Mouse (Mus musculus) urinary bladder, adult 18-20 months (tissue): ENCODE results near the gene Olfr74.
"Not testable (repeated sequence)": the region's sequence is repeated elsewhere in the genome, so short reads cannot be mapped to it uniquely, and the experiment has no call there.

Experiments used
- DNase-seq, 2 experiments: peaks; one replicate each; pipeline ENCODE4 v3.0.0; 2022; ENCODE audit warnings: low spot score in 2 of 2, mixed read lengths in 2 of 2

Olfr74 gene

GRCm38 (mm10) chr2:87974563-87974962, at the start of gene Olfr74:
Olfr74 (minus strand) TSS chr2:87974663.
- no peak for DNase-seq

GRCm38 (mm10) chr2:88022474-88022873, 48.0 kb upstream of the Olfr74 start, which contains the start of gene Olfr1161:
Olfr1161 (plus strand) TSS chr2:88022774.
- DNase-seq, result not testable (repeated sequence)

GRCm38 (mm10) chr2:88007515-88008318, 33.3 kb upstream of the Olfr74 start, which contains the start of gene Olfr1160:
Olfr1160 (minus strand) TSS chr2:88008268.
- no peak for DNase-seq

- DNase-seq, result no peak
These were observed 15.3 kb upstream of the Olfr74 start, which contains the start of gene Olfr1158 for GRCm38 (mm10) chr2:87989813-87990212. Olfr1158 (plus strand) TSS chr2:87990113.

GRCm38 (mm10) chr2:87968199-87968598, 6.3 kb downstream of the Olfr74 start, which contains the start of gene Olfr1157:
Olfr1157 (minus strand) TSS chr2:87968299.
- no peak for DNase-seq

GRCm38 (mm10) chr2:87953000-87953399, 21.5 kb downstream of the Olfr74 start, which contains the start of gene Olfr1156:
Olfr1156 (minus strand) TSS chr2:87953100.
- DNase-seq, result no peak

GRCm38 (mm10) chr2:87945037-87945436, 29.4 kb downstream of the Olfr74 start, which contains the start of gene Olfr1155:
Olfr1155 (minus strand) TSS chr2:87945137.
- no peak for DNase-seq
